Mouse (Mus musculus) testis, adult 2 months (tissue): Measurements from ENCODE around the gene Fancg.

Experiments used
- CTCF ChIP-seq: fragments of 200-500 bp; IDR thresholded peaks from 2 replicates; pipeline ENCODE4 v1.5.1; 2012; ENCODE audit warnings: low read depth, mild to moderate bottlenecking, inconsistent platforms, low read length, moderate library complexity; ENCODE audit not compliant: control insufficient read depth, insufficient read depth, insufficient replicate concordance
- POLR2A ChIP-seq: fragments of 200-500 bp; IDR thresholded peaks from 2 replicates; pipeline ENCODE4 v1.6.1; 2012; ENCODE audit warnings: low read depth, mild to moderate bottlenecking, inconsistent platforms, low read length, moderate library complexity; ENCODE audit not compliant: control insufficient read depth

DNA sequence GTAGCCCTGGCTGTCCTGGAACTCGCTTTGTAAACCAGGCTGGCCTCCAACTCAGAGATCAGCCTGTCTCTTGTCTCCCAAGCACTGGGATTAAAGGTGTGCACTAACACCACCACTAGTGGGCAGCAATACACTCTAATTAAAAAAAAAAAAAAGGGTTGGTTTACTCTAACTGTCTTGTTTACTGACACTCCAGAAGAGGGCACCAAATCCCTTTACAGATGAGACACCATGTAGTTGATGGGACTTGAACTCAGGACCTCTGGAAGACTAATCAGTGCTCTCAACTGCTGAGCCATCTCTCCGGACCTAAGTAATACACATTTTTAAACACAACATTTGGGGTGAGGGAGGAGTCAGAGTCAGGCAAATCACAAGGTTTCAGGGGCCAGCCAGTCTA, 4.5 kb downstream of the Fancg start:
- TF ChIP-seq CTCF = no peak
- no peak for TF ChIP-seq POLR2A
